In the genomic region with DNA sequence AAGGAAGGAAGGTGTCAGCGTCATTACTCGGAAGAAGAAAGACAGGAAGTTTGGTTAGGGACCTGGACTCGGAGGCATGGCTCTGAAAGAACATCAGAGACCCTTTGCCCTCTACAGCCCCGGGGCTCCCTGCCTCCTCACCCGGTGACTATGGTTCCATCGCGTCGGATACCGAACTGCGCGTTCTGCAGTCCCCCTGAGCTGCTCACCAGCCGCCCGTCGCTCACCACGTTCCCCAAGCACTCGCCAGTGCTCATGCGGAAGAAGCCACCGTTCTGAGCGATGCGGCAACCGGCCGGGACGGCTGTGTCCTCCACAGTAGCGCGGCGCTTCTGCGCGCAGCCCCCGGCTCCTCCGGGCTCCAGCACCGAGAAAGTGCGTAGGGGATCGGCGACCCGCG, we compare ENCODE assay signal across 8 mouse cellular contexts. TPM values are rescaled to one million over a fixed set of nuclear protein-coding genes. Genes with fewer than 3 reads are reported as not detected.
DNase-seq lines count a peak whose midpoint lies in the region; ATAC-seq and TF ChIP-seq lines count a peak whose summit lies in the region.

No protein-coding gene starts in this region.

- H3K4me1 ChIP-seq in embryonic facial prominence, embryonic 14.5 days (ENCODE audit: control insufficient read depth, insufficient read depth, low read length): no peaks in the 10 kb centered on the region
- peaks cover 16% of the 10 kb centered on the region for H3K4me1 ChIP-seq in lung, embryonic 15.5 days
- H3K4me1 ChIP-seq in spleen, adult 2 months (ENCODE audit: control insufficient read depth, insufficient read depth, insufficient read length): peaks cover 3% of the 10 kb centered on the region

- TF ChIP-seq CTCF in spleen, adult 2 months (IDR thresholded peaks at IDR 0.05; ENCODE audit: extremely low read depth, insufficient read depth, insufficient read length, insufficient replicate concordance): no peak

- WGBS in embryonic facial prominence, embryonic 14.5 days: under 1% methylated on average over 36 of the region's 36 CpGs
- under 1% methylated on average over 36 of the region's 36 CpGs for WGBS in lung, embryonic 15.5 days
- under 1% methylated on average over 36 of the region's 36 CpGs for WGBS in spleen, adult 2 months

- no peak; the same call in 1 of the 2 replicates for ATAC-seq in embryonic facial prominence, embryonic 14.5 days (ENCODE audit: low read depth)
- ATAC-seq in inflammation-experienced regulatory T-cells, adult 6 months: peak; percentile 47
- peak; percentile 13; the same call in 1 of the 2 replicates for ATAC-seq in lung, embryonic 15.5 days (ENCODE audit: borderline replicate concordance, extremely low read depth, low FRiP score, low TSS enrichment)

- peak; percentile 25 for DNase-seq in cerebellum, adult 11-12 months
- no peak for DNase-seq in cerebellum, adult 9-10 months
- DNase-seq in CD4-positive, CD25-positive, alpha-beta regulatory T cell, adult 2 months (ENCODE audit: low read depth, low spot score): peak; percentile 52
- no peak for DNase-seq in embryonic facial prominence, embryonic 14.5 days (ENCODE audit: low spot score)
- DNase-seq in spleen, adult 2 months (ENCODE audit: low read depth in 1 of 2, low spot score in 2 of 2): peak; percentile 4 to 32
- no peak for DNase-seq in cerebellum, adult 11 months

- H3K9ac ChIP-seq in embryonic facial prominence, embryonic 14.5 days (ENCODE audit: low read depth, low read length): peak overlapping the region; percentile 67
- peak overlapping the region; percentile 48 for H3K9ac ChIP-seq in lung, embryonic 15.5 days

- no peak for TF ChIP-seq POLR2A in spleen, adult 2 months (IDR thresholded peaks at IDR 0.05; ENCODE audit: low read depth, low read length)

- no peaks in the 10 kb centered on the region for H3K27me3 ChIP-seq in embryonic facial prominence, embryonic 14.5 days (replicated peaks; ENCODE audit: control insufficient read depth, insufficient read depth, low read length)
- H3K27me3 ChIP-seq in lung, embryonic 15.5 days: no peaks in the 10 kb centered on the region
- H3K27me3 ChIP-seq in spleen, adult 2 months (ENCODE audit: control insufficient read depth, insufficient read depth, low read length): no peaks in the 10 kb centered on the region

- H3K4me2 ChIP-seq in embryonic facial prominence, embryonic 14.5 days (ENCODE audit: low read depth, low read length): peak overlapping the region; percentile 97
- peak overlapping the region; percentile 91 for H3K4me2 ChIP-seq in lung, embryonic 15.5 days

- no peaks in the 10 kb centered on the region for H3K36me3 ChIP-seq in embryonic facial prominence, embryonic 14.5 days (ENCODE audit: control insufficient read depth, insufficient read depth, low read length)
- H3K36me3 ChIP-seq in lung, embryonic 15.5 days: no peaks in the 10 kb centered on the region
- H3K36me3 ChIP-seq in spleen, adult 2 months (ENCODE audit: control insufficient read depth, insufficient read depth, low read length): peaks cover 21% of the 10 kb centered on the region

- H3K9me3 ChIP-seq in embryonic facial prominence, embryonic 14.5 days (ENCODE audit: control insufficient read depth, low read length): no peaks in the 10 kb centered on the region
- H3K9me3 ChIP-seq in lung, embryonic 15.5 days: no peaks in the 10 kb centered on the region

- peak overlapping the region; percentile 88 for H3K4me3 ChIP-seq in embryonic facial prominence, embryonic 14.5 days (ENCODE audit: low read depth, low read length)
- H3K4me3 ChIP-seq in lung, embryonic 15.5 days: peak overlapping the region; percentile 68
- H3K4me3 ChIP-seq in spleen, adult 2 months (ENCODE audit: extremely low read depth, insufficient read depth, insufficient read length): peak overlapping the region; percentile 94

- H3K27ac ChIP-seq in embryonic facial prominence, embryonic 14.5 days (replicated peaks; ENCODE audit: low read depth, low read length): no peak overlapping the region
- no peak overlapping the region for H3K27ac ChIP-seq in lung, embryonic 15.5 days
- H3K27ac ChIP-seq in spleen, adult 2 months (ENCODE audit: insufficient read depth, low read length): peak overlapping the region; percentile 62

RNA-seq across cellular contexts. Expression of a gene that starts 0.6 kb away (rescaled TPM):
- polyA plus RNA-seq in embryonic facial prominence, embryonic 14.5 days (2014; fragmentation: Nextera tagmentation; extraction: Ambion mirVana): 14.5 and 18.3 TPM in 2 replicates
- polyA plus RNA-seq in inflammation-experienced regulatory T-cells, adult 6 months (2017; shearing (Covaris generic)): 10 to 100 TPM; 10.4 to 18.7 (median 13.5) TPM
- polyA plus RNA-seq in lung, embryonic 15.5 days (2015; fragmentation: Nextera tagmentation; extraction: Ambion mirVana): 22.1 and 24.0 TPM in 2 replicates
- 41.7 and 56.1 TPM in 2 replicates for polyA plus RNA-seq in spleen, adult 2 months (2012; rRNA removed)

RNA-seq across cellular contexts. Expression of a gene that starts 18.9 kb away (rescaled TPM):
- polyA plus RNA-seq in embryonic facial prominence, embryonic 14.5 days (2014; fragmentation: Nextera tagmentation; extraction: Ambion mirVana): 4.8 and 7.6 TPM in 2 replicates
- polyA plus RNA-seq in inflammation-experienced regulatory T-cells, adult 6 months (2017; shearing (Covaris generic)): not detected
- 21.7 and 26.9 TPM in 2 replicates for polyA plus RNA-seq in lung, embryonic 15.5 days (2015; fragmentation: Nextera tagmentation; extraction: Ambion mirVana)
- polyA plus RNA-seq in spleen, adult 2 months (2012; rRNA removed): 39.9 and 44.4 TPM in 2 replicates

RNA-seq across cellular contexts. Expression of a gene that starts 30.2 kb away (rescaled TPM):
- polyA plus RNA-seq in embryonic facial prominence, embryonic 14.5 days (2014; fragmentation: Nextera tagmentation; extraction: Ambion mirVana): 36.8 and 38.2 TPM in 2 replicates
- 10 to 100 TPM; 12.5 to 26.5 (median 26.5) TPM for polyA plus RNA-seq in inflammation-experienced regulatory T-cells, adult 6 months (2017; shearing (Covaris generic))
- polyA plus RNA-seq in lung, embryonic 15.5 days (2015; fragmentation: Nextera tagmentation; extraction: Ambion mirVana): 32.2 and 35.7 TPM in 2 replicates
- 42.1 and 45.4 TPM in 2 replicates for polyA plus RNA-seq in spleen, adult 2 months (2012; rRNA removed)

RNA-seq across cellular contexts. Expression of a gene that starts 52.6 kb away (rescaled TPM):
- 25.5 and 32.2 TPM in 2 replicates for polyA plus RNA-seq in embryonic facial prominence, embryonic 14.5 days (2014; fragmentation: Nextera tagmentation; extraction: Ambion mirVana)
- 10 to 100 TPM; 32.3 to 53.6 (median 47.8) TPM for polyA plus RNA-seq in inflammation-experienced regulatory T-cells, adult 6 months (2017; shearing (Covaris generic))
- polyA plus RNA-seq in lung, embryonic 15.5 days (2015; fragmentation: Nextera tagmentation; extraction: Ambion mirVana): 21.4 and 24.8 TPM in 2 replicates
- 35.4 and 46.6 TPM in 2 replicates for polyA plus RNA-seq in spleen, adult 2 months (2012; rRNA removed)

RNA-seq across cellular contexts. Expression of a gene that starts 56.3 kb away (rescaled TPM):
- polyA plus RNA-seq in embryonic facial prominence, embryonic 14.5 days (2014; fragmentation: Nextera tagmentation; extraction: Ambion mirVana): 0.22 and 0.36 TPM in 2 replicates
- polyA plus RNA-seq in inflammation-experienced regulatory T-cells, adult 6 months (2017; shearing (Covaris generic)): not detected
- 0.65 and 0.78 TPM in 2 replicates for polyA plus RNA-seq in lung, embryonic 15.5 days (2015; fragmentation: Nextera tagmentation; extraction: Ambion mirVana)
- 0.53 and 0.55 TPM in 2 replicates for polyA plus RNA-seq in spleen, adult 2 months (2012; rRNA removed)

Comparison
In these comparisons a context has a peak if more than half of its experiments do, and no peak if none do; other contexts are left out.
1. DNase-seq: peak in cerebellum, adult 11-12 months (single experiment), CD4-positive, CD25-positive, alpha-beta regulatory T cell, adult 2 months (single experiment) and spleen, adult 2 months (2 of 2); none in cerebellum, adult 9-10 months (single experiment), embryonic facial prominence, embryonic 14.5 days (single experiment) and cerebellum, adult 11 months (single experiment).
2. Peak in every context shown above with its lines, with median percentiles within 50 percentile points of each other: H3K4me3 ChIP-seq.